Mouse (Mus musculus) hindlimb bud, embryonic 11.5 days (tissue): ENCODE results near the gene Cdh20.
"Not testable (repeated sequence)": the region's sequence is repeated elsewhere in the genome, so short reads cannot be mapped to it uniquely, and the experiment has no call there.

Source experiments
- DNase-seq: peaks from one replicate; pipeline ENCODE4 v3.0.0-alpha.2; 2012; ENCODE audit warnings: low read depth, low spot score; ENCODE audit errors: extremely low spot score

Cdh20 gene

DNA sequence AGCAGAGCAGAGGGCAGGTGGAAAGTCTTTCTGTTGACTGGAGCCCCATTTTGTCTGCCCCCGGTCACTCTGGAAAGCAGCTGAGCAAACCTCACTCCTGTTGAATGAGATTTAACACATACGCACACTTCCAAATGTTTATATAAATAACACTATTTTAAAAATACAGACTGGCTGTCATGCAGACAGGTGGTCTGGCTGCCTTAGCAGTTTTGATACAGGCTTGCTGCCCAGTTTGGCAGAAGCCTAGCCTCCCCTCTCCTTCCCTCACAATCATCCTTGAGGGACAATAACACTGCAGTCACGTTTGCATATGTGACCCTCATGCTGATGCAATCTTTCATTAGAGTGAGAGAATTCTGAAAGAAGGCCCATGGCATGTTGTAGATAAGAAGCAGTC is 144.1 kb downstream of the Cdh20 start:
- DNase-seq, result no peak

DNA sequence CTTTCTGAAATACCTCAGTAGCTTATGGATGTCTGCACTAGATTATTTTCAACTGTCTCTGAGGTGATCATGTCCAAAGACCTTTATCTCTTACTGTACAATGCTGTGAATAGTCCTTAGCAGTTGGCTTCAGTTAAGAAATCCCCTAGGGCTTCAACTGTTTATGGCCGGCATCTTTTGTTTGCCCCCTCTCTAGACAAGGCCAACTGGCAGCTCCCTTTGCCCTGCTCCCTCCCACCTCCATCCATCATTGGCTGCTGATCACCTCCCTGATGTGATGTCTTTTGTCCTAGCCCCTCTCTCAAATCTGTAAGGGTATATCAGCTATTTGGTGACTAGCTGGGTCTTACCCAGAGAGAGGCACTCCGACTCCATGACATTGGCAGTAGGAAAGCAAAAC is 148.2 kb downstream of the Cdh20 start:
- no peak for DNase-seq

GRCm38 (mm10) chr1:104917307-104917836 is 149.0 kb downstream of the Cdh20 start:
- DNase-seq, result no peak

DNA sequence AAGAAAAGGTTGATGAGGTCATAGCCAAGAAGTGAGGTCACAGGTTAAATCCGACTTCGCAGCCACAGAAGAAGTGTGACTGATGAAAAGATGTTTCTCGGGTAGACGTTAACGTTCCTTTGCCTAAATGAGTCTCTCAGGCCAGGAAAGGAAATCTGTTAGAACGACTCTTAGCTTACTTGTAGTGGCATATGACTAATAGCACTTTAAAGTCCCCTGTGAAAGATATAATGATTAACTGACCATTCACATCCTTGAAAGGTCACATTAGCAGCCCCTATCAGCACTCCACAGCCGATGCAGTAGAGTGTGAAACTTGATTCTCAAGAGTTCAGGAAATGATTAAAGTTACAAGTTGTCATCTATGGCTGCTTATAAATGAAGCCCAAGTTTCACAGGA is 164.7 kb downstream of the Cdh20 start:
- DNase-seq, result peak; percentile 18

DNA sequence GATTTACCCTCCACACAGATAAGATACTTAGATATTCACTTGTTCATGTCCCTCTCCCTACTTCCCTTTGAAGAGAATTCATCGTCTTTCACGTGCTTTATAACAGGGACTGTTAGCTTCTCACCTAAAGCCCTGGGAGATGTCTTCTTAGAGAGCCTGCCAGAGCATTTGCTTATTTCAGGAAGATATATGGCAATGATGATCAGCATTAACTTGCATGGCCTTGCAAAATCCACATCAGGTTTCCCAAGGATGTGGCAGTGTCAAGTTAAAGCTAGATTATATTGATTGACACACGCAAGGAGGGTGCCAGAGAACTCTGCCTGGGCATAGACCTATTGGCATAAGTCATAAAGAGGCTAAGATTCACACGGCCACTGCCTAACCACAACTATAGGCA is 168.6 kb downstream of the Cdh20 start:
- no peak for DNase-seq

DNA sequence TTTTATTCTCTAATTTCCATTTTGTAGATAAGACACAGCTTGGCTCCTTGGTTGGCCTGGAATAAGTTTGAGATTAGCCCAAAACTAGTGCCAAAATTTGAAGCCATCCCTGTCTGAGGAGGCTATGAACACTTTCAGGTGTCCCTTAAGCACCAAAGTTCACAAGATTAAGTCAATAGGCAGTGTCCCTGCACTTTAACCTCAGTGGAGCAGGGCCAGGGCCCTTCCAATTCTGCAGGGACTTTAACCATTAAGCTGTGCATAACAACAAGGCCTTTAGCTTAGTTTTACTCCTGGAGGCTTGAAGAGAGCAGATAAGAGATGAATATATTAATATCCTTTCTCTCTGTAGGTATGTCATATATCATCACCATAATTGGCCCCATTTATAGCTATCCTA is 170.8 kb downstream of the Cdh20 start:
- no peak for DNase-seq

DNA sequence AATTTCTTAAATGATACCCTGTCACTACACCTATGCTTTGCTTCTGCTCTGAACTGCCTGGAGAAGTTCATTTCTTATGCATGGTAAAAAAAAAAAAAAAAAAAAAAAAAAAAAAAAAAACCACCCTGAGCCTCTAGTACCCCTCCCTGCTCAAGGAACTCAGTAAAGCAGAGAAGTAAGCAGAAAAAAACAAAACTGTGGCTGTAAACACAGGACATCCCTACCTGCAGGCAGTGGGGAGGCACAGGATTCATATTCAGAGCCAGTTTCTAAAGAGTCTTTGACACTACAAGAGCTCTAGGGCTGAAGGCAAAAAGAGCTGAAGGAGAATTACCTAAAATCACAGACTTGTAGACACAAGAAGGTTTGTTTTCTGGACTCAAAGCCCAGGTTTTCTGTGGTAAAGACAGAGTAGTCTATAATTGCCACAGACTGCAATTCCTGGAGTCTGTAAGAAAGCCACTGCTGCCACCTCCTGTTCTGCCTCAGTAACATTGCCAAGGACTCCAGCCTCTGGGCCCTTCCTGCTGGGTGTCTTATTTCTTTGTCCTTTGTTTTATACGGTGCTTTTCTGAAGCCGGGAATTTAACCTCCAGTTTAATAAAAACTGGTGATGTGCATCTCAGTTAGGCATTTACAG is 176.3 kb downstream of the Cdh20 start:
- peak; percentile 24 for DNase-seq

DNA sequence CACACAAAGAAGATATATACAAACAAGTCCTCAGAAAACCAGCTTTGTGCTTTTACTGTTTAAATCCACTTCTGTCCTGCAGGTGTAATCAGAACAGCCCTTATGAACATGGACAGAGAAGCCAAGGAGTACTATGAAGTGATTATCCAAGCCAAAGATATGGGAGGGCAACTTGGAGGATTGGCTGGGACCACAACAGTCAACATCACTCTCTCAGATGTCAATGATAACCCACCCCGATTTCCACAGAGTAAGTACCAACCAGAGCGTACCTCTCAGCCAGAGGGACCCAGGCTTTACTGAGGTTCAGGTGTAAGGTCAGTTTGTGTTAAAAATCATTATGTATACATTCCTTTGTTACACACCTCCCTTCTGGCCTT is 176.8 kb downstream of the Cdh20 start:
- no peak for DNase-seq

GRCm38 (mm10) chr1:104949640-104950039 is 181.3 kb downstream of the Cdh20 start:
- not testable (repeated sequence) for DNase-seq

DNA sequence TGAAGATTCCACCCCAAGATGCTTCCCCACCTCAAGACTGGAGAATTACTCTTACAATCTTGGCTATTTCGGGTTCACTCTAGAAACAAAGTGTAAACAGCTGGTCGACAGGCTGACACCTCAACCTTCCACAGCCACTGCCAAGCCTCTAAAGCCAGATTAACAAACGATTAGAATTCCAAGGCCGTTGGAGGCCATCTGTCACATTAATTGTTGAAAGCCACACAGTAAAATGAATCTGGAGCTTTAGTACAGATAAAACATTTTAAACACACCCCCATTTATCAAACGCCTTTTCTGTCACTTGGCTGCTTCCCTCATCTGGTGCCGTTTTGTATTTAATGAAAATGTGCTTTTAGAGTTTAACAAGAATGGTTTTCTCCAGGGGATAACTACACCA is 188.7 kb downstream of the Cdh20 start:
- no peak for DNase-seq

DNA sequence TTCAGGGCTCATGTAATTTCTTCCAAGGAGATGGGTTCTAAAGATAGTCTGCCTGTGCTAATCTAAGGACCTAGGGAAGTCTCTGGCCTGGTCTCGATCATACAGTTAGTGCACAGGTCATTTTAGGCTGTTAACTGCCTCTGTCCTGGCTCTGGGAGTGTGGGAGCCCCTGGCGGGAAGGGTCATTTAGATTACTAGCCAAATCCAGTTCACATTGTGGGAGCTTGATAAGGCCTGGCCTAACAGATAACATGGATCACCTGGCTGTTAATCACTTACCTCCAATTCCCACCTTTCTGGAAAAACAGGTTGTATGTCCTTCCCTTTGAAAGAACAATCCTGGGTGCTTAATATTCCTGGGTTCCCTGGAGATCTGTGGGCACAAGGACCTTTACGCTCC is 193.3 kb downstream of the Cdh20 start:
- no peak for DNase-seq

DNA sequence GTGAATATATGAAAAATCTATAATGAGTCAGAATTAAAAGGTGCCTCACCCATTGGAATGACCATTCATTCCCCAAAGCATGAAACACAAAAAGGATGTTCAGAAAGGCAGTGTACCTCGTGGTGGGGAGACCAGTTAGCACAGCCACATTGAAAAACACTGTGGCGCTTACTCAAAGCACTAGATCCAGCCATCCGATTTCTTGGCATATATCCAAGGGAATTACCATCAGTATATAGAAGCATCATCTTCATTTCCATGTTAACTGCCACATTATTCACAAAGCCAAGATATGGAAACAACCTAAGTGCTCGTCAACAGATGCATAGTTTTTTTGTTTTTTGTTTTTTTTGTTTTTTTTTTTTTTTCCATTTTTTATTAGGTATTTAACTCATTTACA is 193.9 kb downstream of the Cdh20 start:
- DNase-seq, result no peak

DNA sequence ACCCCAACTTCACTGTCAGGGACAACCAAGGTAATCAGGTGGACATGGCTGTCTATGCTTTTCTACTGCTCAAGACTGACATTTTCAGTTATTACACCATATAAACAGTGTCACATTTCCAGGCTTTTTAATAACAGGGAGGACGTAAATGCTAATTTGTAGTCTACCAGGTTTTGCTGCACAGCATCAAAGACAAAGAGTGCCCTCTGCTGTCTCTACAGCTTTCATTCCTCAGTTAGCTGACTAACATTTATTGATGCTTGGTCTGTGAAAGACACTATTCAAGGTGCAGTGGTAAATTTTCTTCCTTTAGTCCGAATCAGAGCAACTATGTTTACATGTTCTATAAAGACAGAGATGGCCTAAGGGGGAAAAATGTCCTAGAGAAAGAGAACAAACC is 210.7 kb downstream of the Cdh20 start:
- DNase-seq, result no peak

DNA sequence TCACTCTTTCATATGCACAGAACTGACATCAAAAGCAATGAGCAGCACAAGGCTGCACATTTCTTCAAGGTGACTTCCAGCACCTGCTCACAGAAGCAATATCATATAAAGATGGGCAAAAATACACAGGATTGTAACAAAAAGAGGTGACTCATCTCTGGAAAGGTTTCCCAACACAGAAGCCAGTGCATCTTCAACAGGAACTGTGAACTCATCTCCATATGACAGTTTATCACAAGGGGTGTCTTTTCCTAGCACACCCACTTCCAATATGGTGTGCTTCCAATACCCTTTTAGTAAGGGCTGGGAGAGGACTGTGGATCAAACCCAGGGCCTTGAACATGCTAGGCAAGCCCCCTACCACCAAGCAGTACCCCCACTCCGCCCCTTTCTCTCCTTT is 211.9 kb downstream of the Cdh20 start:
- no peak for DNase-seq

GRCm38 (mm10) chr1:104986222-104986973 is 218.1 kb downstream of the Cdh20 start:
- DNase-seq, result peak; percentile 82

DNA sequence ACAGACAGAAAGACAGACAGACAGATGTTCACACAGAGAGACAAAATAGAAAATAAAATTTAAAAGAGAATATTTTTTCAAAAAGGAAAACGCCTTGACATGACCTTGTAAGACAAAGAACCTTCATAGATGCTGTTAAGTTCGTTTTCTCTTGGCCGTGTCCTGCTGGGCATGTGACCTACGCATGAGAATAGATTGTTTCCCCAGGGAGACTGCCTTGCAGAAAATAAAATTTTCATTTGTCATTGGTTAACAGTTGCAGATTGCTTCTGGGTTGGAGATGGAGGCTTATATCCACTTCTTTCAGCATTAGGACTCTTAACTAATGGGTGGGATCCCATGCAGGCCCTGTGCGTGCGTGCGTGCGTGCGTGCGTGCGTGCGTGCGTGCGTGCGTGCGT is 219.2 kb downstream of the Cdh20 start:
- no peak for DNase-seq

DNA sequence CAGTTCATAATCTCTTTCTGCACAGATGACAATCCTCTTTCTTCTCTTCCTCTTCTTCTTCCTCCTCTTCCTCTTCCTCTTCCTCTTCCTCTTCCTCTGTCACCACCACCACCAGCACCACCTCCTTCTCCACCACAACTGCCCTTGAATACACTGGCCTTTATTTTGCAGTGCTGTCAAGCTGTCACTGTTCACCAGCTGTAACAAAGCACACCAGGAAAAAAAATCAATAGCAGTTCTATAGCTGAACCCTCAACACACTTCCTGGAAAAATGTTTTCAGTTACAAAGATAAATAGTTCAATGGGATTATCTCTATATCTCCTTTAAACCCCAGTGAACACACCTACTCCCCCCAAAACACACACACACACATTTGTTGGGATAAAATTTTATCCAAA is 224.1 kb downstream of the Cdh20 start:
- DNase-seq, result no peak

DNA sequence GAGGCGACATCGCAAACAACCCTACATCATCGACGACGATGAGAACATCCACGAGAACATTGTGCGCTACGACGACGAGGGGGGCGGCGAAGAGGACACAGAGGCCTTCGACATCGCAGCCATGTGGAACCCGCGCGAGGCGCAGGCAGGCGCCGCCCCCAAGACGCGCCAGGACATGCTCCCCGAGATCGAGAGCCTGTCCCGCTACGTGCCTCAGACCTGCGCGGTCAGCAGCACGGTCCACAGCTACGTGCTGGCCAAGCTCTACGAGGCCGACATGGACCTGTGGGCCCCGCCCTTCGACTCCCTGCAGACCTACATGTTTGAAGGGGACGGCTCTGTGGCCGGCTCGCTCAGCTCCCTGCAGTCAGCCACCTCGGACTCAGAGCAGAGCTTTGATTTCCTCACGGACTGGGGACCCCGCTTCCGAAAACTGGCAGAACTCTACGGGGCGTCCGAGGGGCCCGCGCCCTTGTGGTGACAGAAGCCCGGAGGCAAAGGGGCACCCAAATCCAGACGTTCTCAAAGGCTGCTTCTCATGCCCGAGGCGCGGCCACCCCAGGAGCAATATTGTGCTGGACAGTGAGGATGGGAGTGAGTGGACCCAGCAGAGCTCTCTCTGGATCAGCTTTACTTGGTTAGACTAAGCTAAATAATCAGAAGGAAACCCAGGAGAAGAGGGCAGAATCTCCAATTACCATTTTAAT is 225.7 kb downstream of the Cdh20 start:
- DNase-seq, result no peak

DNA sequence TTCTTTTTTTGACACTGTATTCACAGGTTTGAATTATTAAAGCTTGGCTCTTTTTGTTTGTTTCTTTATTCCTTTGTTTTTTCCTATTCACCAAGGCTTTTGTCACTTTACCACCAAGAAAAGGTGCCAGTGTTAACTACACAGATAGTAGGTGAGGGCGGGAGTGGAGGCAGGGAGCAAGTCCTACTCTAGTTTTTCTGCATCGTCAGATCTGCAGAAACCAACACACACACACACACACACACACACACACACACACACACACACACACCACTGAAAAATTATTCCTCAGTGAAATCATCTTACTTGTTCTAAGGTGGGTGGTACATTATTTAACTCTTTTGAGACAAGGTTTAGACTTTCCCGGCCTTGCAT is 226.3 kb downstream of the Cdh20 start:
- DNase-seq, result no peak

- no peak for DNase-seq
Measured at GRCm38 (mm10) chr1:104997814-104998213, 229.5 kb downstream of the Cdh20 start.

DNA sequence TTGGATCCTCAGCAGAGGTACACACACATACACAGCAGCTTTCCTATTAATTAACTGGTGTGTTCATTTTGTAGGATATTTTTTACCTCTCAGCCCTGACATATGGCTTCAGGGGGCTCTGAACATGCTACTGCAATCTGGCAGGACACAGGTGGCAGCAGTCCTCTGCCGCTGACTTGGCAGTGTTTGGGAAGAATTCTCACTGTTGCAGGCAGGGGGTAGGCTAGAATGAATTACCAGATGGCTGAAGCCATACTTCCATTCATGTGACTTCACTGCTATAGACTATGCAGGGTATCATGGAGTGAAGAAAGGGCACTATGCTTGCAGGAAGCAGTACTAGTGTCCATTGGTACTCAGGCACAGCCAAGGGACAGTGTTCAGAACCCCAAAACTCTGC is 233.8 kb downstream of the Cdh20 start:
- no peak for DNase-seq

DNA sequence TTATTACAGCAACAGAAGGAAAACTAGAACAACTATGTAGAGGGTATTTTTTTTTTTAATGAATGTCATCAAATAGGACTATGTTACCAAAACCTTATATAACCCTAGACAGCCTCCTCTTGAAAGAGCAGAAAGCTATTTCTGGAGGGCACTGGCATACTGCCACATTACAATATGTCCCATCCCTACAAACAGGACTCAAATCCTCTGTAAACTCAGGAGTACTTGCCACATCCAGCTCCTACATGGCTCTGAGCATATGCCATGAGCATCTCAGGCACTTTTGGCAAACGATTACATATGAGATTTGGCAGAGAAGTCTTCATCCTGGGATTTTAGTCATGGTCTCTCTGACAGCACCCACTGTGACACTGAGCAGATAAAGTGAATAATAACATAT is 235.5 kb downstream of the Cdh20 start:
- DNase-seq, result no peak
